Mouse (Mus musculus) midbrain, postnatal 0 days (tissue): Measurements from ENCODE around the gene Rps6ka4. TPM values are rescaled to one million over a fixed set of nuclear protein-coding genes. Genes with fewer than 3 reads are reported as not detected.

Source experiments
- ATAC-seq: fragments of 200-750 bp; cut with Nextera tagmentation; 2 replicates; pipeline ENCODE4 v1.8.0; 2017; ENCODE audit warnings: moderate number of reproducible peaks, mild to moderate bottlenecking, moderate TSS enrichment, moderate library complexity; ENCODE audit not compliant: low FRiP score
- DNase-seq: peaks from one replicate; pipeline ENCODE4 v3.0.0-alpha.2; 2015; ENCODE audit warnings: low spot score
- H3K27ac ChIP-seq: fragments of 300-500 bp; sonication (generic); 2 replicates; pipeline ENCODE4 v1.5.1; 2014; ENCODE audit warnings: low read depth, mild to moderate bottlenecking, low read length, mixed read lengths
- H3K27me3 ChIP-seq: fragments of 300-500 bp; sonication (generic); 2 replicates; pipeline ENCODE4 v1.6.1; 2014; ENCODE audit warnings: low read length, control low read depth, mixed read lengths; ENCODE audit not compliant: insufficient read depth
- H3K36me3 ChIP-seq: fragments of 300-500 bp; sonication (generic); 2 replicates; pipeline ENCODE4 v1.6.1; 2014; ENCODE audit warnings: low read length, control low read depth, mixed read lengths; ENCODE audit not compliant: insufficient read depth
- H3K4me1 ChIP-seq: fragments of 300-500 bp; sonication (generic); 2 replicates; pipeline ENCODE4 v1.6.1; 2014; ENCODE audit warnings: mild to moderate bottlenecking, control low read depth, antibody characterized with exemption, low read length, mixed read lengths; ENCODE audit not compliant: insufficient read depth
- H3K4me2 ChIP-seq: fragments of 300-500 bp; sonication (generic); 2 replicates; pipeline ENCODE4 v1.6.1; 2014; ENCODE audit warnings: low read depth, mild to moderate bottlenecking, low read length, mixed read lengths; ENCODE audit not compliant: poor library complexity, severe bottlenecking
- H3K4me3 ChIP-seq: fragments of 300-500 bp; sonication (generic); 2 replicates; pipeline ENCODE4 v1.5.1; 2014; ENCODE audit warnings: low read depth, mild to moderate bottlenecking, low read length, moderate library complexity
- H3K9ac ChIP-seq: fragments of 300-500 bp; sonication (generic); replicated peaks from 2 replicates; pipeline ENCODE4 v1.6.1; 2014; ENCODE audit warnings: mild to moderate bottlenecking, low read length, moderate library complexity, mixed read lengths; ENCODE audit not compliant: poor library complexity, severe bottlenecking
- H3K9me3 ChIP-seq: fragments of 300-500 bp; sonication (generic); 2 replicates; pipeline ENCODE4 v1.6.1; 2016; ENCODE audit warnings: low read length, control low read depth
- CTCF ChIP-seq: IDR thresholded peaks from 2 replicates; pipeline ENCODE4 v1.5.1; 2016; ENCODE audit warnings: antibody characterized with exemption, mild to moderate bottlenecking
- WGBS: fragments of 180-500 bp; shearing (Covaris S2); extraction: QIAGEN DNeasy Blood & Tissue Kit; methylation state at CpG from one replicate; pipeline ENCODE4 v1.1.7; 2014; 5-methylcytosine and 5-hydroxymethylcytosine counted together
- polyA plus RNA-seq: library from polyadenylated mRNA; unstranded; fragments of >200 nt; fragmentation: Nextera tagmentation; extraction: Ambion mirVana; gene quantifications from 2 replicates; pipeline ENCODE4 v1.2.1, GENCODE M21; 2015
- total RNA-seq: library from RNA; depleted of rRNA; stranded (reverse); fragments of >200 nt; gene quantifications from 2 replicates; pipeline ENCODE4 v1.2.3, GENCODE M21; 2014

Rps6ka4 gene
- total and polyA plus RNA-seq, 2 experiments from 2014 or later: 18.5 to 31.1 TPM

DNA sequence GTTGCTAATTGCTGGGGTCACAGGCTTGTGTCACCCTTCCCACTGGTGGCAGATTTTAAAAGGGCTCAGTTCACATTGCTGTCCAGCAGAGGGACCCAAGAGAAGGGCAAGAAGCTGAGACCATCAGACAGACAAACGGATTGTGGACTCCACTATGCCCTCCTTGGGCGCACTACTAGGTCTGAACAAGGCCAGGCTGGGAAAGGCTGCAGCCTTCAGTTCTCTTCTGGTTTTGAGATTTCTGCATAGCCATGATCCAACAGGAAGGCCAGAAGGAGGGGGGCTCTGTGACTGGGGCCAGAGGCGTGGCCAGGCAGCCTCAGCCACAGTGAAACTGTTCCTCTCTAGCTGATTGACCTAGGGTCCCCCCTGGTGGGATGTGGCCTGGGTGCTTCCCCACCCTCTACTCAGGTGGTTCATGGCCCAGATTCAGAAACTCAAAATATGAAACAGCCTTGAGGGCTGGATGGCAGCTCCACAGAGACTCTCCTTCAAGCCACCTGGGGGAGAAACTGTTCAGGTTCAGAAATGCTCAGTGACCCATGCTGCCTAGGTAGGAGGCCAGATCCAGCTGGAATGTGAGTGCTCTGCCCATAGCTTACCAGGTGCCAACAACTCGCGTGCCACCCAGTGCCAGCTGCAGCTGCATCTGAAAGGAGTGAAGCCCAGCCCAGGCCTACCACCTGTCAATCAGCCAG is 31.3 kb upstream of the Rps6ka4 start:
- H3K9ac ChIP-seq: no peak overlapping the region
- H3K36me3 ChIP-seq: no peaks in the 10 kb centered on the region
- H3K27ac ChIP-seq: no peak overlapping the region
- no peak overlapping the region for H3K4me2 ChIP-seq
- WGBS: 70% methylated on average over 5 of the region's 5 CpGs
- TF ChIP-seq CTCF: peak; percentile 57
- DNase-seq: no peak
- H3K4me1 ChIP-seq: no peaks in the 10 kb centered on the region
- ATAC-seq: no peak
- no peaks in the 10 kb centered on the region for H3K9me3 ChIP-seq
- no peaks in the 10 kb centered on the region for H3K27me3 ChIP-seq
- no peak overlapping the region for H3K4me3 ChIP-seq

DNA sequence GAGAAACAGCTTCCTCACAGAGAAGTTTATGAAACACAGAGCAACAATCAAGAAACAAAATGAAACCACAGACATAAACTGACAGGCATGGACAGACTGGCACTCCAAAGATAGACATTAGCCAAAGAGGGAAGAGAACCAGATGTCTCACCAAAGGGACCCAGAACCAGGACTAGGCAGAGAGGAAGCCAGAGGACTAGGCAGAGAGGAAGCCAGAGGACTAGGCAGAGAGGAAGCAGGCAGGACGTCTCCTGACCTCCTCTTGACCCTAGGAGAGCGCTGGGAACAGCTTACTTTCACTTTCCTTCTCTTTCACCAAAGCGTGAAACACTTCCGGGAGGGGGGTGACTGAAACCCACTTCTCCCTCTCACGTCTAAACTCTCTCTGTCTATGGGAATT is 28.9 kb upstream of the Rps6ka4 start:
- Histone ChIP-seq H3K4me3 (no peak overlapping the region), H3K27ac (no peak overlapping the region), H3K9ac (no peak overlapping the region), H3K36me3 (no peaks in the 10 kb centered on the region), H3K27me3 (no peaks in the 10 kb centered on the region), H3K4me1 (no peaks in the 10 kb centered on the region), H3K9me3 (no peaks in the 10 kb centered on the region), H3K4me2 (no peak overlapping the region)
- no peak for DNase-seq
- no peak for TF ChIP-seq CTCF
- WGBS: 20% methylated on average over 5 of the region's 5 CpGs
- ATAC-seq: no peak

DNA sequence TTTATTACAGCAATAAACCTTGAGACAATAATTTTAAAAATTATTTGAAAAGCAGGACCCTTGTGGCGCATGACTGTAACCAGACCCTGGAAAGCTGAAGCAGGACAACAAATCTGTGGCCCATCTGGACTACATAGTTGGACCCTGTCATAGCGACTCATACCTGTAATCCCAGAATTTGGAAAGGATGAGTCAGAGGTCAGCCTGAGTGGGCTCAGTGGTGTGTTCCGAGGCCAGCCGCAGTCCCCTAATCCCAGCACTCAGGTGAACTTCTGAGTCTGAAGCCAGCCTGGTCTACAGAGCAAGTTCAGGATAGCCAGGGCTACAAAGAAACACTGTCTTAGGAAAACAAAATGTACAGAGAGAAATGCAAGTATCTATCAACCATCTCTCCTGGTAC is 21.0 kb upstream of the Rps6ka4 start:
- no peak for TF ChIP-seq CTCF
- 93% methylated on average over 4 of the region's 4 CpGs for WGBS
- DNase-seq: no peak

DNA sequence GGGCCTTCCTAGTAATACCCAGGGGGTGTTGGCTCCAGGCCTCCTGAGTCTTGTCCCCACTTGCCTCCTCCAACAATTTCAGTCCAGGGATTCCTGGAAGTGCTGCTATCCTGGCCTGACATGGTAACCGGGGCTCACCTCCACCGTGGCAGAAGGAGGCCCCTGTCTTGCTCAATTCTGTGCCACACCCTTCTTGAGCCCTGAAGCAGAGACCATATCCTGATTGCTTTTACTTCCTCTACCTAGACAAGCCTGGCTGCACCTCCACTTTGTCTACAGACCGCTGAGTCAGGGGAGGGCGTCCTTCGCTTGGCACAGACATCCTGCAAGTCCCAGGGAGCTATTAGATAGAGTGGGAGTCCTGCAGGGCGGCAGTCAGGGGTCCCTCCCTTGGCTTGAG is 20.3 kb upstream of the Rps6ka4 start:
- H3K9me3 ChIP-seq: no peaks in the 10 kb centered on the region
- WGBS: 81% methylated on average over 6 of the region's 6 CpGs
- no peak overlapping the region for H3K27ac ChIP-seq
- H3K9ac ChIP-seq: no peak overlapping the region
- H3K27me3 ChIP-seq: no peaks in the 10 kb centered on the region
- no peak for TF ChIP-seq CTCF
- H3K4me2 ChIP-seq: no peak overlapping the region
- no peak overlapping the region for H3K4me3 ChIP-seq
- H3K36me3 ChIP-seq: no peaks in the 10 kb centered on the region
- no peaks in the 10 kb centered on the region for H3K4me1 ChIP-seq
- DNase-seq (no peak), ATAC-seq (no peak)

More for the DNA sequence above, 21.0 kb upstream of the Rps6ka4 start:
- no peak for ATAC-seq
- Histone ChIP-seq H3K9ac (no peak overlapping the region), H3K27me3 (no peaks in the 10 kb centered on the region), H3K36me3 (no peaks in the 10 kb centered on the region), H3K4me3 (no peak overlapping the region), H3K4me2 (no peak overlapping the region), H3K9me3 (no peaks in the 10 kb centered on the region), H3K27ac (no peak overlapping the region), H3K4me1 (no peaks in the 10 kb centered on the region)

DNA sequence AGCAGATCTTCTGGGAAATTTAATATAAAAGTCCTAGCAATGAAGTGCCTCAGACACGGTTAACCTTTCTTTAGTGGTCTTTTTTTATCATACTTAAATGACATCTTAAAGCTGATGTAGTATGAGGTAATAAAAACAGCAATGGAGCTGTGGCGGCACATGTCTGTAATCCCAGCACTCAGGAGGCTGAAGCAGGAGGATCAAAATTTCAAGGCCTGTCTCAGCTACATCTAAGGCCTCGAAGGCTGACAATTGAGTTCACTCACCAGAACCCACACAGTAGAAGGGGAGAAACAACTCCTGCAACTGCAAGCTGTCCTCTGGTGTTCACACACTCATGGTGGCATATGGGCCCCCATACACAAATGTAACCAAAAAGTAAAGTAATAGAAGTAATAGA is 19.5 kb upstream of the Rps6ka4 start:
- Histone ChIP-seq H3K27me3 (no peaks in the 10 kb centered on the region), H3K9ac (no peak overlapping the region), H3K4me1 (no peaks in the 10 kb centered on the region), H3K9me3 (no peaks in the 10 kb centered on the region), H3K4me2 (no peak overlapping the region), H3K27ac (no peak overlapping the region), H3K36me3 (no peaks in the 10 kb centered on the region), H3K4me3 (no peak overlapping the region)
- no peak for ATAC-seq
- TF ChIP-seq CTCF: no peak
- DNase-seq: no peak
- WGBS: 85% methylated on average over 3 of the region's 3 CpGs

DNA sequence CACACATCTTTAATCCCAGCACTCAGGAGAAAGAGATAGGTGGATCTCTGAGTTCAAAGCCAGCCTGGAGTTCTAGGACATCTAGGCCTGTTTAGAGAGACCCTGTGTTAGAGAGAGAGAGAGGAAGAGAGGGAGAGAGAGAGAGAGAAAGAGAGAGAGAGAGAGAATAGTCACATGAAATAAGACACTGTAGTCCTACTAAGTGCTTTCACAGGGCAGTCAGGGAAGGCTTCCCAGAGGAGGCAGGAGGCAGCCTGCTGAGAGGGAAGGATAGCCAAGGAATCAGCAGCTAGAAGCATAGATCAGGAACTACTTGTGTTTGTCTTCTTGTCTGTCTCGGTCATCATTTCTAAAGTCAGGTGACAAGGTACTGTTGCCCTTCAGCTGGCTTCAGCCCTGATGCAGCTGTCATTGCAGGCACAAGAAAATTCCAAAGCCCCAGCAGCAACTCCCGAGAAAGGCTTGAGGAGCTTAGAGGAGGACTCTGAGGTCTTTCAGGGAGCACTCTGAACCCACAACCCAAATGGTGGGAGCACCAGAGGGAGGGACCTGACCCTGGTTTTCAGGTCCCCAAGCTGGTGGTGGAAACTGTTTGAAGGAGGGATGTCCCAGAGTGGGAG is 18.7 kb upstream of the Rps6ka4 start:
- no peak for TF ChIP-seq CTCF

More for the DNA sequence above, 18.7 kb upstream of the Rps6ka4 start:
- Histone ChIP-seq H3K36me3 (no peaks in the 10 kb centered on the region), H3K27me3 (peaks cover 4% of the 10 kb centered on the region; the same call in 1 of the 2 replicates), H3K27ac (no peak overlapping the region), H3K9ac (no peak overlapping the region), H3K4me3 (no peak overlapping the region), H3K4me2 (no peak overlapping the region), H3K4me1 (no peaks in the 10 kb centered on the region; the same call in 1 of the 2 replicates), H3K9me3 (no peaks in the 10 kb centered on the region)
- ATAC-seq: no peak
- DNase-seq: no peak
- WGBS: 69% methylated on average over 2 of the region's 2 CpGs
